Mouse (Mus musculus) right cerebral cortex, adult 18-20 months (tissue): ENCODE results near the gene 2310022A10Rik.

Experiments used
- DNase-seq: peaks from one replicate; pipeline ENCODE4 v3.0.0; 2022; ENCODE audit warnings: mixed read lengths

2310022A10Rik gene

DNA sequence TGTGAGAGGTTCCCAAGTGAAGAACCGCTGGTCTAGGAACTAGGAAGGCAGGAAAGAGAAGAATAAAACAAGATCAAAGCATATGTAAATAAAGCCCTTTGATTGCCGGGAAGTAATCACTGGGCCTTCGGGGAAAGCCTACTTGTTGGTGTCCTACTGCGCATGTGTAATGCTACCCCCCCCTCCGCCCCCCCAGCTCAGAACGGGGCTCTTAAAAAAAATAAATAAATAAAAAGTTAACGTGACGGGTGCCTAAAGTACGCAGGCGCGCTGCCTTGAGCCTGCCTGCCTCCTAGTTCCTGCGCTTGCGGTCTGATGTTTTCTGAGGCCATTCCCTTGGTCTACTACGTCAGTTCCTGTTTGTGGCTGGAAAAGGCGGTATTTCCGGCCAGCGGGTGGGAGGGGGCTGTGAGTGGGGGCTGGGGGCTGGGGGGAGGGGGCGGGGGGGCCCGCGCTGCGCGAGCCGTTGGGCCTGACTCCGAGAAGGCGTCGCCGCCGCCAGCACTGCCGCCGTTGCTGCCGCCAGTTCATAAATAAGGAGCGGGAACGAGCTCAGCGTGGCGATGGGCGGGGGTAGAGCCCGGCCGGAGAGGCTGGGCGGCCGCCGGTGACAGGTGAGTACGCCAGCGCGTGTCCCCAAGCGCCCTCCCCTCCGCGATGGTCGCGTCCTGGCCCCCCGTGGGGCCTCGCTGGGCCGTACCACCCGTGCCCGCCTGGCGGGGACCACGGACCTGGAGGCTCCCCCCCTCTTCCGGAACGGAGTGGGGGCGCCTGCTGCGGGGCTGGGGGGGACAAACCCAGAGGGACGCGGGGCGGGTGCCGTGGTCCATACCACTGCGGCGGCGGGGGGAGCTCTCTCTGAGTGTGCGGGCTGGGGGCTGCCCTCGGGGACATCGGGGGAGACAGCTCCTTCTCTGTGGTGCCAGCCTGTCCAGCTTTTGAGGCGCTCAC lies 38.5 kb downstream of the 2310022A10Rik start, which contains the start of gene Akt2:
TSS of gene Akt2 (plus strand) at position 287 of the 951 bp plus-strand sequence.
- peak; percentile 95 for DNase-seq

DNA sequence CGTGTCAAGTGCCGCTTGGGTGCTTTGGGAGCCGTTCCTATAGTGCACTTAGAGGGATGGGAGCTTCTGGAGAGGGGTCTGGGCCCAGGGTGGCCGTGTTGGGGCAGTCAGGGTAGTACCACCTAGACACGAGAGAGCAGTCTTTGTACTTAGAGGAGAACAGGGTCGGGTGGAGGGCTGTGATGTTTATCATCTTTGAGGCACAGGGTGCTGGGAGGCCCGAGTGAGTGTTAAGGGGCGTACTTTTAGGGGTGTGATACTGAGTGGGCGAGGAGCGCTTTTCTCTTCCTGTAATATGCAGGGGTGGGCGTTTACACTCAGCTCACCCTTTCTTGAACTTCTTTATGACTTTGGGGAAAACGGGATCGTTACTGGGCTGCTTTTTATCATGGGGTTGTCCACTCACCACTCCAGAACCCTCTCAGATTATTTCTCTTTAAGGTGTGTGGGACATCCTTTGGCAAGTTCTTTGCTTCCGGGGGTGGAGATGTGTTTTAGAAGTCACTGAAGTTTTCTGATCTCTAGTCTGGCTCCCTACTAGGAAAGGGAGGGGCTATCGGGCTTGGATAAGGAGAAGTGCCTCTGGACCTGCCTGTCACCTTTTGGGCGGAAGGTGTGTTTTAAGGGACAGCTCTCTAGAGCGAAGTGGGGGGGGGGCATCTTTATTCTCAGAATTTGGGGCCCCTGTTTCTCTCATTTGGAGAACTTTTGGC lies 39.3 kb downstream of the 2310022A10Rik start:
- DNase-seq, result peak; percentile 56

DNA sequence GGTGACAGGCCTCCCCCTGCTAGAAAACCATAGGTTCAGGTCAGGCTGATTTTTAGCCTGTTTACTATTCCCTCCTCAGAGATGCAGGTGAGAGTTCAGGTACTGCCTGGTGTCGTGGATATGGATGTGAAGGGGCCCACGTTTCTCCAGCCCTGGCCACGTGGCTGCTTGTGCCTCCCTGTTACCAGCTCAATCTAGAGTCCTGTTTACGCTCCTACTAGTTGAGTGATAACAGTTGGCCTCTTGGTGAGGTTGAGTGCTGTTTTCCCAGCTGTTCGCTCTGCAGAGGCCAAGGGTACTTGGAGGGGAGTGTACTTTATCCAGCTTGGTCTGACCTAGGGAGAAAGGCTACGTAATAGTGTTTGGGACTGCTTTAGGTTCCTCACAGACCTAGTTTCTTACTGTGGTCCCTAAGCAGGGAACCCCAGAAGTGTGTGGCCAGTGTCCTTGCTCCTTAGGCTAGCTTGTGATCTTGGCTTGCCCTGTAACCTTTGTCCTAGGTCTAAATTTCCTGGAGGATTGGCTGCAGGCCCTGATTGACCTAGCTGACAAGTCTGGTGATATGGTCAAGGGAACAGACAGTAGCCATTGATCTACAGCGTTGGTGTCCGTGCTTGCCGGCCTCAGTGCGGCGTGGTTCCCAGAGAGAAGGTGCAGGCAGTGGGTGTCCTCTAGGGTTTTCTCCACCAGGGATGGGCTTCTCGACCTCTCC lies 40.1 kb downstream of the 2310022A10Rik start:
- no peak for DNase-seq

DNA sequence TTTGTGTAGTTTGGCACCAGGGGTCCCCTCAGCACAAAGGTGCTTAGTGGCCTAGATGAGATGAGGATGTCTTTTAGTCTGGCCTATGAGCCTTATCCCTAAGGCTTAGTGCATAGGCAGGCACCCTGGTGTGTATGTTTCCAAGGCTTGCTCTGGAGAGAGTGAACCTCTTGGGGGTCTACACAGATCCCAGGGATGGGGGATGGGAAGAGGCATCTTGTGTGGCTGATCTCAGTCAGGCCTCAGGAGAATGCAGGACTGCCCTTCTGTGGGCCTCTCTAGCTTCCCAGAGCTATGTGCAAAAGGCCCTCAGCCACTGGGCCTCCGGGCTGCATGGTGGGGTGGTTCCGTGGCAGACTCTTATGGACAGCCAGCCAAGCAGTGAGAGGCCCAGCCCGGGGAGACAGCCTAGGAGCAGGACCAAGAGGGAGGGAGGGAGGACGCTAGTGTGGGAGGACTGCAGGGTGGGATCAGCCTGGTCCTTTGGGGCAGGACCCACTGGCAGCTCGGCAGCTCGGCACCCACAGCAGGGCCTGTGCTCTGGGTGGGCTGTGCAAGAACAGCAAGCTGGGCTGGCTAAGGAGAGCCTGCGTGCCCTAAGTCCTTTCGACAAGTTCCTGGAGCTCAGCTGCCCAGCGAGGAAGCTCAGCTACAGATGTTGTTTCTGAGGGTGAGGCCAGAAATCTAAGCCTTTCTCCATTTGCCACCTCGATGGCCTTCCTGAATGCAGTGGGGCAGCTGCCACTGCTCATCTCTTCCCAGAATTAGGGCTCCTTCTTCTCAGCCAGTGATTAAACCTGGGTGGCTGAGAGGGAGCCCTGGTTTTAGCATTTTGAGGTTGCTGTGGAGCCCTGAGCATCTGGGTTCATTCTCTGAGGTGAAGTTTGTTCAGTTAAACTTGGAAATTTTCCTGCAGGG lies 43.8 kb downstream of the 2310022A10Rik start:
- DNase-seq, result no peak

DNA sequence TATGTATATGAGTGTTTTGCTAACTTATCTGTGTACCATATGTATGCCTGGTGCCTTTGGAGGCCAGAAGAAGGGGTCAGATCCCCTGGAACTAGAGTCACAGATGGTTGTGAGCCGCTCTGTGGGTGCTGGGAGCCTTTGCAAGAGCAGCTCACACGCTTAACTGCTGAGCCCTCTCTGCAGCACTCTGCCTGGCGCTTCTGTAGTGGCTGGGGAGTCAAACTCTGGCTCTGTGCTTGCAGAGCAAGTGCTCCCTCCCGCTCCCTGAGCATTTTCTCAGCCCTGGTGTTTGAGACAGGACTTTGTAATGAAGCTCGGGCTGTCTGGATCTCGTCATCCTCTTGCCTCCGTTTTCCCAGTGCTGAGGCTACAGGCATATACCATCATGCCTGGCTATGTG lies 45.0 kb downstream of the 2310022A10Rik start:
- DNase-seq, result no peak

DNA sequence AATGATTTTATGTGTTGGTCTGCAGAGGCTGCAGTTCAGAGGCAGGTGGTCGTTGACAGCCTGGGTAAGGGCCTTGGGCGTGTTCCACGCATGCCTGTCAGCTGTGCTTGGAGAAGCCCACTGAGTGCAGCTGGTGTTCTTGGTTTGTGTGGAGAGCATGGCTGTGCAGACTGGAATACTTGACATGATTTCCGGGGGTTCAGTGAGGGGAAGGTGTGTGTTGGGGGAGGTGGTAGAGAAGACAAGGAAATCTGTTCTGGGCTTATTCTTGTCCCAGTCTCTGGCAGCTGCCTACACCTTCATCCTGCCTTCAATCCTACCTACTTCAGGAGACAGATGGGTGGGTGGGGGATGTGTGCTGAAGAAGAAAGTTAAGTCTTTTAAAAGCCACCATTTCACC lies 48.6 kb downstream of the 2310022A10Rik start:
- peak; percentile 89 for DNase-seq

DNA sequence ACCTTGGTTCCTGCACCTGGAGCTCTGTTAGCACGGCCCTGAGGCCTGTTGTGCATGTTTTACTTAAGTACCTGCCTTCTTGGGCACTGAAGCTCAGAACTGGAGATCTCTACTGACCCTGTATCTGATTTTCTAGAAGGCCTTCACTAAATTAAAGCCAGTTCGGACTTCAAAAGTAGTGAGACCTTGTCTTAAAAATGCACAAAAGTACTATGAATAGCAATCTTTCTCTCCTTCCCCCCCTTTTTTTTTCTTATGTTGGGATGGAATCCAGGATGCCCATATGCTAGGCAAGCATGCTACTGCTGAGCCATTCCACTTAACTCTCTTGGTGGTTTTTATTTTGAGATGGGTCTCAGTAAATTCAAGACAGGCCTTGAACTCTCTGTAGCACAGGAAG lies 49.1 kb downstream of the 2310022A10Rik start:
- DNase-seq, result no peak

DNA sequence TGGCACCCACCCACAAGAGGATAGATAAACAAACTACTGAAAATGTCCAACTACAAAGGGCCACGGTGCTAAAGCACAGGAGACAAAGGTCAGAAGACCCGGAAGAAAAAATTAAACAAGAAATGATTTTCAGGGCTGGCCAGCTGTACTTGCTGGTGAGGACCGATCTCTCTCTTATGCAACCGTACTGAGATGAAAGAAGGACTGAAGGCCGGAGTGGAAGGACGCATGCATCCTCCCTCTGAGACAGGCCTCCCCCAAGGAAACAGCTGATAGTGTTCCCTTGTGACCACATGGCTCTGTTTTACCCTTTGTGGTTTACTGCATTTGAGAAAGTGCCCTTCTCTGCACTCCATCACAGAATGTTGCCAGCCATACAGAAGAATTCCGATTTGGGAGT lies 49.8 kb downstream of the 2310022A10Rik start:
- DNase-seq, result no peak

DNA sequence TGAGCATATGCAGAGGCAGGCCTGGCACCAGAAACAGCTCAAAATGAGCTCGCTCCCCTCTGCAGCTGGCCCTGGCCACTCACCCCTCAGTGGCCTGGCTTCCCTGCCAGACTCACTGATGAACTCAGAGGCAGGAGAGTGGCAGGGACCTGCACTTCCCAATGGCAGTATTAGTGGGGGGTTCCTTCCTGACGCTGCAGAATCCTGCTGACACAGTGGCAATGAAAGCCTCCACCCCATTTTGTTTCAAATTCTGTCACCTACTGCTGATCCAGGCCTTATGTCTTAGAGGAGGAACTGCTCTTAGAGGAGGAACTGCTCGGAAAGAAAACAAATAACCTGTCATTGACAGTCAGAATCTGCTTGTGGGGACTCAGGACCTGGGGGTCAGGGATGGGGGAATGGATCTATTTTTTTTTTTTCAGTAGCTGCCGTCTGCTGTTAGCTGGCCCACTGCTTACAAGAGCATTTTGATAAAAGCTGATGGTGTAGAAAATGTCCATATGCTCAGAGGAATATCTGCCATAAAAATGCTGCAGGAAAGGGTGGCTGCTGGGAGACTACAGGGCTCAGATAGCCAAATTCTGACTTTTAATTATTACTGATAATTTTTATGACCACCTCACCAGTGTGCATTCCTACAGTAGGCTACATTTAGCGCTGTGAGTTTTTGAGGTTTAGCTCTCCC lies 51.8 kb downstream of the 2310022A10Rik start:
- DNase-seq, result no peak

DNA sequence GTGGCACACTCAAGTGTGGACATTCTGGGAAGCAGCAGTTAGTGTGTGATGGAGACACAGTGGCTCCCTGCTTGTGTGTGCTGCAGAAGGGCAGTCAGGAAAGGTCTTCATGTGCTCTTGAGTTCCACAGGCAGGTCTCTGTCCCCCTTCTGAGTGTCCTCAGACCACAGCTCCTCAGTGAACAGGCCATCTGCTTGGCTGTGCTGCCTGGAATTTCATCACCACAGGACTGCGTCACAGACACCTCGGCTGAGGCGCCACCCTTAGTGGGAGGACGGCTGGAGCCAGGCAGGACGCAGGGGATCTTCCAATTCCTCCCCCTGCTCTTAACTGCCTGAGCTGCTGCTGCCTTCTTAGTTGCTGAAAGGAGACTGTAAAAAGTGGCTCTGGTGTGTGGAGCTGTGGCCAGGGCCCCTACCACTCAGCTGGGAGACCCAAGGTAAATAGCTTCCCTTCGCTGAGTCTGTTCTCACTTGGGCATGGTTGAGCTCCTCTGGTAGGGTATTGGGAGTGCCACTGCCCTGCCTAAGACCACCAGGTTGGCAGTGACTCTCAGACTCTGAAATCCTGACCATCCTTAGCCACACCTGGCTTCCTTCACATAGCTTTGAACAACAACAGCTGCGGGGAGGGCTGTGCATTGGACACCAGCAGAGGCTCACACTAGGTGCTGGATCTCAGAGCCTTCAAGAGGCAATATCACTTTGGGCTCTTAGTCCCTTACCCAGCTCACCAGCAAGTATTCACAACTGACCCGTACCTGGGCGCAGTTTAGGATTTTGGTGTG lies 52.7 kb downstream of the 2310022A10Rik start:
- peak; percentile 87 for DNase-seq

DNA sequence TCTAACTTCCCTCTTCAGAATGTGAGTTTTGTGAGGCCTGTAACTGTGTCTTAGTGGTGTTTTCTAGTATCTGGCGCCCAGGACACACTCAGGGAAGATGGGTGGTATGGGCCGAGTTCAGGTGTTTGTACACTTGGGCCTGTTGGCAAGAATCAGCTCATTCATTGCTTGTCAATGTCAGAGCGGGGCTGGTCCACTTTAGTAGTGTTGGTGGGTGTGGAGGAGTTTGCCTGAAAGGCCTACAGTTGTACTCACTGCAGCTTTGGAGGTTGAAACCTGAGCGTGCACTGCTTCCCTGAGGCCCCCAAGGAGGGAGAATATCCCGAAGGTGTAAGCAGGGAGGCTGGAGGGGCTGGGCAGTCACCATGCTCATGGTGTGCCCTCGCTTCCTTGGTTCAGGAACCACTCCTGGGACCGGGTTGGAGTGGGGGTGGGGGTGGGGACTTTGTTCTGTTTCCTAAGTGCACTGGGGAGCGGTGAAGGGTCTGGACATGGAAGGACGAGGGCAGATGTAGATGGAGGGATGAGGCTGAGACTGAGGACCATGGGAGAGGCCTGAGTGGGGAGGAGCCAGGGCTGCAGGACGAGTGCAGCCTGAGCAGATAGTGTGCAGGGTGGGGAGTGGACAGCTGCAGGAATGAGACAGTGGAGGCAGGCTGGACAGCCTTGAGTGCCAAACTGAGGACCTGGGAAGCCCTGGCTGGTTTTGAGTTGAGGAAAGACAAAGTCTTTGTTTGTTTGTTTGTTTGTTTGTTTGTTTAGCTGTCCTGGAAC lies 53.6 kb downstream of the 2310022A10Rik start:
- no peak for DNase-seq

DNA sequence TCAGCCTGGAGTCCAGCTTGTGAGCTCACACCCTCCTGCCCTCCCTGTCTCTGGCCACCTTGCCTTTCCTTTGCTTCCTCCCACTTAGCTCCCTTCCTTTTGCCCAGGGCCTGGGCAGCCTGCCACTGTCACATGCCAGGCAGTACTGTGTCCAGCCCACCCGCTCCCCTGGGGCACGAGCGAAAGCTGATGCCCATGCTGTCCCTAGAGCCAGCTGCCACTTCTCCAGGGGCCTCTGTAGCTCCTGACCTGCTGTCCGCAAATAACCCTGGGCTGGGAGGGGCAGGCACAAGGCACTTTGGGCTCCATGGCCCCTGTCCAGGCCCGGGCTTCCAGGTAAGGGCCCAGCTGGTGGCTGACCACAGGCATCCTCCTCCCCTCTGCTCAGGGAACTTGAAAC lies 54.5 kb downstream of the 2310022A10Rik start:
- DNase-seq, result peak; percentile 59

DNA sequence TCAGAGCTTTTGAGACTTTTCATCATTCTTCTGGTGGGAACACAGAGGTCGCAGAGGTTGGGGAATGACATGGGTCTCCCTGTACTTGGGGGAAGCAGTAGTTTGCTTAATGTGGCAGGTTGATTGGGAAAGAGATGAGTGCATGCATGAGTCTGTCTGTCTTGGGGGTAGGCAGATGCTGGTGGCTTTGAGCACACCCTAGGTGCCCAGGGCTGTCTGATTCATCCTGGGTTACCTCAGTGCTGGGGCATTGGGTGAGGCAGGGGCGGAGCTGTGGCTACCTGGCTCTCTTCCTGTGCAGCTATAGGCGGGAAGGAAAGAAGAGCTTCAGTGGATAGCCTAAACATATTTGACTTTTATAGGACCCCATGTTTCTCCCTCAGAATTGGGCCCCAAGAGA lies 55.1 kb downstream of the 2310022A10Rik start:
- no peak for DNase-seq

DNA sequence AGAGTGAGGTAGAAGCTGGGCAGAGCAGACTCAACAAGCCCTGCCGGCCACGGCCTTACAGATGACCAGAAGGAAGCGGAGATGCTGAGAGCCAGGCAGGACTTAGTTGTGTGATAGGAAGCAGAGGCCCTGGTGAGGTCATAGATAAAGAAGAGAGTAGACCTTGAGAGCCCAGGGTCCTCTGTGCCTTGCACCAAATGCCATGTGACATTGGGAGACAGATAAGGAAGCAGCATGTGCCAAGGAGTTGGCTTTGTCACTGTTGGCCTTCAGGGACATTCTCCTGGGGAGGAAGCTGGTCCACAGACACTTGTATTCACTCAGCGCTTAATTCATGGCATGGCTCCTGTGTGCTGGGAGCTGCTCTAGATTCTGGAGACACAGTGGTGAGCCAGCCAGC lies 56.3 kb downstream of the 2310022A10Rik start:
- no peak for DNase-seq

DNA sequence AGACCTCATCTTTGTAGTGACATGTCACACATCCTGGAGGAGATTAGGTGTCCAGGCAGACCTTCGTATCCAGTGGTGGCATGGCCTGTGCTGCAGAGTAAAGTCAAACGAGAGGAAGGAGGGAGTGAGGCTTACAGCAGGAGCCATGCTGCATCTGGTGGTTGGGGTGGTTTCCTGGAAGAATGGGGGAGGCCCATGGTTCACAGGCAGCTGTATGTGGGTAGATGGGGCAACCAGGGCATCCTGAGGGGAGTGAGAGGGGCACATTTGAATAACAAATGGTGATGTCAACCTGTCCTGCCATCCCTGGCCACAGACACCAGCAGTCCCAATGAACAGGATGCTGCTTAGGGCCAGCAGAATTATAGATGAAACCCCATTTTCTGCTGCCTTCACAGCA lies 56.7 kb downstream of the 2310022A10Rik start:
- DNase-seq, result no peak

DNA sequence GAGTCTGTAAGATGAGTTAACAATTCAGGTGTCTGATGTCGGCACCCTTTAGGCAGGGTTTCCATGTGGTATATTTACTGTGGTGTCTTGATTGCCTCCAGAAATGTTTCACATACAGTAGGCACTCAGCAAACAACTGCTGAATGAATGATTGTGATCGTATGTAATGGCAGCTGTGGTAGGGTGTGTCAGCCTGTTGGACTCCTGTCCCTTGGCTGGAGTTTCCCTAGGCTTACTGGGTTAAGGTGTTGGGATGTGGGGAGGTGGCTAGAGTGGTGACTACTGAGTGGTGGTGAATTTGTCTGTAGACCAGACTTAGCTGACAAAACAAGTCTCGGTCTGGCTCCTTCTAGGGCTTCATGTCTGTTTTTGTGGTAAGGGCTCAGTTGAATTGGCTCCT lies 57.3 kb downstream of the 2310022A10Rik start:
- DNase-seq, result no peak

DNA sequence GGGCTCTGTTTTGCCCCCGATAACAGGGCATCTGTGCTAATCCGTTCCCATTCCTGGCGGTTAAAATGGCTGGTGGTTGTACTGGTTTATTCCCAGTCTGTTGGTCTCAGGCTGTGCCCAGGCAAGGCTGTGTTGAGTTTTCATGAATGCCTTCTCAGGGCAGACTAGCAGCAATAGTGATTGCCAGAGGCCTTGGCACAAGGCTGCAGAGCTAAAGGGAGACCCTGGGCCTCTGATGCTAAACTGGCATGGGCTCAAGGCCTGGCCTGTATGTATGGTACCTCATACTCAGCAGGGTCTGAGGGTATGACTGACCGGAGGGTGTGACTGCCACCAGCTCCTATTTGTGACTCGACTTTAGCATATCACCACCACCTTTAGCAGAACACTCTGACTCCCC lies 57.8 kb downstream of the 2310022A10Rik start:
- DNase-seq, result no peak

DNA sequence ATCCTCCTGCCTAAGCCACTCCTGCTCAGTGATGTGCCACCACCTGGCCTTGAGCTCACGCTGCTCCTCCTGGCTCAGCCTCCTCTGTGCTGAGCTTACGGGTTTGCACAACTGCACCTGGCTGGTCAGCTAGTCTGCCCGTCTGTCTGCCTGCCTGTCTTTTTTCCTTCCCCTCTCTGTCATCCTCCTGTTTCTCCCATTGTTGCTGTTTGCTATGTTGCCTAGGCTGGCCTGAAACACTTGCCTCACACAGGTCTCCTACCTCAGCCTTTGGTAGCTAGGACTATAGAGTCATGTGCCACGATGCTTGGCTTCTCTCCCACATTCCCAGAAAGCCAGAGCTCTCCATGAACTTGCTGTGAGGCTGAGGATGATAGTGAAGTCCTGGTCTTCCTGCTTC lies 59.9 kb downstream of the 2310022A10Rik start:
- DNase-seq, result no peak

DNA sequence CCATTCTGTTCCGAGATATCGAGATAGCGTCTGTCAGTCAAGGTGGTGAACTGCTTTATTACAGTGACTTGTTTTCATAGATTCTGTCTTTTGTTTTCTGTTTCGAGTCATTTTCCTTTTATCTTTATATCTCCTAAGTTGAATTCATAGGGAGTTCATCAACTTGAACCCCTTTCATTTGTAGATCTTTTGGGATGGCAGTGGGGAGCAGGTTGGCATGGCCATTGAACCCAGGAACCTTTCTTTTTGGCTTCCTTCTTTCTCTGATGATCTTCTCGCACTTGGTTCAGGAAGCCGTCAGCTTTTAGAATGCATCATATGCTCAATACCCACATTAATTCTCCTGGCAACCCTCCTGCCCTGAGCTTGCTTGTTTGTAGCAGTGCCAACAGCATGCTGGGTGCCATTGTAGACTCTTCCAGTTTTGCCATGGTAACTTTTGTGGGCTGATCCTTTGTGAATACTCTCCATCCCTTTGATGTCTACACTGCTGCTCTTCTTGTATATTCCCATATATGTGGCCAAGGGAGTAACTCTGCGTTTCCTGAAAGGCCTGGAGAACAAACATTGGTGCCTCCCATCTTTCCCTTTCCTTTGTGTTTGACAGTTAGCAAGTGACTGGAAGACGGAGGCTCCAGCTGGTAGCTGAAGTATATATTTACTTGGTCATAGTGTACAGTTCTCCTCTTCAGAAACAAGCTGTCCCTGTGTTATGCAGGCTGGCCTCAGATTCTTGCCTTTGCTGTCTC lies 60.9 kb downstream of the 2310022A10Rik start:
- DNase-seq, result peak; percentile 56
